In the genomic region with DNA sequence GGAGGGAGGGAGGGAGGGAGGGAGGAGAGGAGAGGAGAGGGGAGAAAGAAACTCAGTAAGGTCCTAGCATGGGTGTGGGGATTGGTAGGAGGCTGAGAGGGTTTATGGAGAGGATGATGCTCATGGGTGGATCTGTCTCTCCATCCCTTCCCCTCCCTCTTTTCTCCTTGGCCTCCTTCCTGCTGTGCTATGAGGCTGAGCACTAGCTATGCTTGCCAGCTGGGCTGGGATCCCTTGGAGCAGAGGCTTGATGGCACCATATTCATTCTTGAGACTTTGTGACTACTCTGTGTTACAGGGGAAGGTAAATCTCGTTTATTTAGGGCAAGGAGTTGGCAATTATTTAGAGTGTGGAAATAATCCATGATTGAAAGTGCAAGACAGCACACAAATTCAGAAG, we compare ENCODE assay signal across 29 mouse cellular contexts. TPM values are rescaled to one million over a fixed set of nuclear protein-coding genes. Genes with fewer than 3 reads are reported as not detected.
A peak's percentile ranks its signal among the peaks of the same experiment; 100 is the strongest.
DNase-seq lines count a peak whose midpoint lies in the region; ATAC-seq and TF ChIP-seq lines count a peak whose summit lies in the region.
"Had no signal": no experiment of that assay in that cellular context is flagged by ENCODE, and none has a peak within 500 bp of the region (broad histone marks: within the 10 kb centered on the region; RNA-seq: fewer than 3 reads in every experiment).

No protein-coding gene starts in this region.

- WGBS in forebrain, embryonic 14.5 days = 43% methylated on average over 1 of the region's 1 CpGs
- WGBS in forebrain, embryonic 12.5 days = 62% methylated on average over 1 of the region's 1 CpGs
- WGBS in lung, postnatal 0 days = 47% methylated on average over 1 of the region's 1 CpGs

- no peaks in the 10 kb centered on the region for H3K4me1 ChIP-seq in forebrain, embryonic 14.5 days (ENCODE audit: control insufficient read depth, insufficient read depth, low read length)
- H3K4me1 ChIP-seq in forebrain, embryonic 12.5 days = peaks cover 10% of the 10 kb centered on the region
- H3K4me1 ChIP-seq in lung, postnatal 0 days (ENCODE audit: insufficient read depth, low read depth, low read length) = no peaks in the 10 kb centered on the region; the same call in 1 of the 2 replicates

- H3K27me3 ChIP-seq in forebrain, embryonic 14.5 days (replicated peaks; ENCODE audit: control insufficient read depth, insufficient read depth, low read length) = no peaks in the 10 kb centered on the region
- no peaks in the 10 kb centered on the region for H3K27me3 ChIP-seq in forebrain, embryonic 12.5 days
- no peaks in the 10 kb centered on the region for H3K27me3 ChIP-seq in lung, postnatal 0 days (replicated peaks; ENCODE audit: insufficient read depth, low read length)
- H3K27me3 ChIP-seq: CH12.LX; embryonic facial prominence, embryonic 15.5 days; heart, embryonic 12.5 days; hindbrain, embryonic 15.5 days; limb, embryonic 13.5 days had no signal

- no peak overlapping the region for H3K27ac ChIP-seq in forebrain, embryonic 14.5 days (ENCODE audit: low read depth, low read length)
- no peak overlapping the region for H3K27ac ChIP-seq in forebrain, embryonic 12.5 days
- no peak overlapping the region for H3K27ac ChIP-seq in lung, postnatal 0 days (ENCODE audit: low read length)
- H3K27ac ChIP-seq: embryonic facial prominence, embryonic 10.5 days; embryonic facial prominence, embryonic 15.5 days; hindbrain, embryonic 15.5 days; layer of hippocampus, adult 2 months; limb, embryonic 13.5 days had no signal

- DNase-seq in forebrain, embryonic 14.5 days (ENCODE audit: low spot score) = peak; percentile 57
- DNase-seq in gastrocnemius, adult 18-20 months (ENCODE audit: low spot score) = peak; percentile 37
- DNase-seq in gastrocnemius, postnatal 4 days (ENCODE audit: low spot score in 2 of 2) = no peak
- DNase-seq in lung, postnatal 0 days (ENCODE audit: low spot score) = no peak
- no peak for DNase-seq in lung, adult 18-20 months
- DNase-seq in cerebellum, adult 9-11 months = no peak
- DNase-seq: adrenal gland, postnatal 14 days; cerebellum, adult 2 months; cerebellum, postnatal 25 days; gastrocnemius, postnatal 14 days; heart, adult 18-20 months; kidney, adult 2 months; kidney, postnatal 36 days; right cerebral cortex, postnatal 25 days; spleen, adult 18-20 months; thymus, adult 18-20 months; thymus, postnatal 25 days had no signal

- TF ChIP-seq EP300 in lung, postnatal 0 days (IDR thresholded peaks at IDR 0.05) = no peak

- TF ChIP-seq CTCF in lung, postnatal 0 days (IDR thresholded peaks at IDR 0.05) = no peak

- no peaks in the 10 kb centered on the region for H3K36me3 ChIP-seq in forebrain, embryonic 14.5 days (ENCODE audit: control insufficient read depth, insufficient read depth, low read length)
- H3K36me3 ChIP-seq in forebrain, embryonic 12.5 days (replicated peaks) = no peaks in the 10 kb centered on the region
- no peaks in the 10 kb centered on the region for H3K36me3 ChIP-seq in lung, postnatal 0 days (ENCODE audit: insufficient read depth, low read length)
- H3K36me3 ChIP-seq: embryonic facial prominence, embryonic 10.5 days; embryonic facial prominence, embryonic 15.5 days; heart, embryonic 12.5 days; hindbrain, embryonic 15.5 days; limb, embryonic 13.5 days had no signal

- H3K4me3 ChIP-seq in forebrain, embryonic 14.5 days (ENCODE audit: low read depth, low read length) = no peak overlapping the region
- no peak overlapping the region for H3K4me3 ChIP-seq in forebrain, embryonic 12.5 days (replicated peaks)
- H3K4me3 ChIP-seq in lung, postnatal 0 days (ENCODE audit: low read depth, low read length) = no peak overlapping the region
- H3K4me3 ChIP-seq: embryonic facial prominence, embryonic 10.5 days; embryonic facial prominence, embryonic 15.5 days; heart, embryonic 12.5 days; hindbrain, embryonic 15.5 days; layer of hippocampus, adult 2 months; limb, embryonic 13.5 days had no signal

- H3K9me3 ChIP-seq in forebrain, embryonic 14.5 days (replicated peaks; ENCODE audit: control insufficient read depth, low read length) = no peaks in the 10 kb centered on the region
- no peaks in the 10 kb centered on the region for H3K9me3 ChIP-seq in forebrain, embryonic 12.5 days
- H3K9me3 ChIP-seq in lung, postnatal 0 days (ENCODE audit: low read length) = no peaks in the 10 kb centered on the region
- H3K9me3 ChIP-seq: embryonic facial prominence, embryonic 10.5 days; embryonic facial prominence, embryonic 15.5 days; heart, embryonic 12.5 days; hindbrain, embryonic 15.5 days; limb, embryonic 13.5 days had no signal

- ATAC-seq in forebrain, embryonic 14.5 days = peak; percentile 46; the same call in 1 of the 2 replicates
- no peak for ATAC-seq in forebrain, embryonic 12.5 days (ENCODE audit: low FRiP score)
- peak; percentile 40; the same call in 1 of the 2 replicates for ATAC-seq in lung, postnatal 0 days
- ATAC-seq in activated CD4-positive, CD25-positive, alpha-beta regulatory T cell, adult 4 months = no peak
- ATAC-seq: midbrain, embryonic 16.5 days had no signal

- no peak overlapping the region for H3K4me2 ChIP-seq in forebrain, embryonic 14.5 days (ENCODE audit: low read length)
- H3K4me2 ChIP-seq in forebrain, embryonic 12.5 days = no peak overlapping the region
- H3K4me2 ChIP-seq in lung, postnatal 0 days (replicated peaks; ENCODE audit: low read depth, low read length) = no peak overlapping the region
- H3K4me2 ChIP-seq: embryonic facial prominence, embryonic 15.5 days; heart, embryonic 12.5 days; hindbrain, embryonic 15.5 days; limb, embryonic 13.5 days; liver, embryonic 11.5 days; midbrain, embryonic 11.5 days had no signal

- no peak overlapping the region for H3K9ac ChIP-seq in forebrain, embryonic 14.5 days (ENCODE audit: low read length)
- H3K9ac ChIP-seq in forebrain, embryonic 12.5 days = no peak overlapping the region
- no peak overlapping the region for H3K9ac ChIP-seq in lung, postnatal 0 days (replicated peaks; ENCODE audit: low read depth)
- H3K9ac ChIP-seq: embryonic facial prominence, embryonic 15.5 days; heart, embryonic 12.5 days; hindbrain, embryonic 15.5 days; limb, embryonic 13.5 days had no signal

RNA-seq across cellular contexts. Expression of a gene that starts 33.9 kb away (rescaled TPM):
- polyA plus RNA-seq in forebrain, embryonic 14.5 days (2014; fragmentation: Nextera tagmentation; extraction: Ambion mirVana) = 26.6 and 27.4 TPM in 2 replicates
- polyA plus RNA-seq in forebrain, embryonic 12.5 days (2016; fragmentation: Nextera tagmentation; extraction: Ambion mirVana) = 29.1 and 31.5 TPM in 2 replicates
- total RNA-seq in gastrocnemius, adult 18-20 months (2021) = 1 to 10 TPM; 2.8 to 4.7 TPM
- 10 to 100 TPM; 11.7 to 15.1 TPM for total RNA-seq in gastrocnemius, postnatal 4 days (2021)
- 80.4 and 86.7 TPM in 2 replicates for polyA plus RNA-seq in lung, postnatal 0 days (2015; fragmentation: Nextera tagmentation; extraction: Ambion mirVana)
- 1 to 10 TPM; 2.7 to 4.0 TPM for polyA plus RNA-seq in activated CD4-positive, CD25-positive, alpha-beta regulatory T cell, adult 4 months (2017; shearing (Covaris generic))

Comparison
In these comparisons a context has a peak if more than half of its experiments do, and no peak if none do; other contexts are left out.
1. ATAC-seq: peak in forebrain, embryonic 14.5 days (single experiment) and lung, postnatal 0 days (single experiment); none in forebrain, embryonic 12.5 days (single experiment) and activated CD4-positive, CD25-positive, alpha-beta regulatory T cell, adult 4 months (single experiment).
2. DNase-seq: peak in forebrain, embryonic 14.5 days (single experiment) and gastrocnemius, adult 18-20 months (single experiment); none in gastrocnemius, postnatal 4 days (0 of 2), lung, postnatal 0 days (single experiment), lung, adult 18-20 months (0 of 2) and cerebellum, adult 9-11 months (single experiment).